Mouse (Mus musculus): ENCODE data around the gene Pde10a. TPM values are rescaled to one million over a fixed set of nuclear protein-coding genes. Genes with fewer than 3 reads are reported as not detected.

Gene Pde10a
- polyA plus RNA-seq, 1 experiment from 2014 or later: 21.5 TPM

- H3K27me3 ChIP-seq: no peaks in the 10 kb centered on the region
- H3K4me2 ChIP-seq (replicated peaks): no peak overlapping the region
- 94% methylated on average over 7 of the region's 7 CpGs for WGBS
- H3K4me1 ChIP-seq: peaks cover 33% of the 10 kb centered on the region
- 0 out of 2 replicates have a peak, but pooled peaks cover 6% of the 10 kb centered on the region for H3K36me3 ChIP-seq
- ATAC-seq (replicated peaks): no peak
- H3K9ac ChIP-seq (replicated peaks): no peak overlapping the region
- no peaks in the 10 kb centered on the region for H3K9me3 ChIP-seq
- no peak overlapping the region for H3K27ac ChIP-seq (replicated peaks)
- no peak overlapping the region for H3K4me3 ChIP-seq
These were observed 374.0 kb downstream of the Pde10a start for GRCm38 (mm10) chr17:8899212-8899611.

- WGBS: 54% methylated on average over 5 of the region's 5 CpGs
- 0 out of 2 replicates have a peak, but pooled peaks have one; percentile 41 for ATAC-seq (replicated peaks)
These were observed 378.5 kb downstream of the Pde10a start for GRCm38 (mm10) chr17:8903555-8904283.

GRCm38 (mm10) chr17:8910571-8910970, 385.4 kb downstream of the Pde10a start:
- H3K27ac ChIP-seq (replicated peaks): no peak overlapping the region
- no peak overlapping the region for H3K9ac ChIP-seq (replicated peaks)
- no peak overlapping the region for H3K4me3 ChIP-seq
- H3K36me3 ChIP-seq: no peaks in the 10 kb centered on the region
- no peak overlapping the region for H3K4me2 ChIP-seq (replicated peaks)
- WGBS: 74% methylated on average over 5 of the region's 5 CpGs
- H3K9me3 ChIP-seq: no peaks in the 10 kb centered on the region
- no peak for ATAC-seq (replicated peaks)
- H3K4me1 ChIP-seq: peaks cover 10% of the 10 kb centered on the region
- H3K27me3 ChIP-seq: no peaks in the 10 kb centered on the region

More at GRCm38 (mm10) chr17:8903555-8904283, 378.5 kb downstream of the Pde10a start:
- Histone ChIP-seq H3K4me3 (no peak overlapping the region), H3K9me3 (no peaks in the 10 kb centered on the region), H3K36me3 (0 out of 2 replicates have a peak, but pooled peaks cover 6% of the 10 kb centered on the region), H3K27ac (replicated peaks) (peak overlapping the region; percentile 28; the same call in 1 of the 2 replicates), H3K27me3 (no peaks in the 10 kb centered on the region), H3K4me2 (replicated peaks) (no peak overlapping the region), H3K9ac (replicated peaks) (no peak overlapping the region), H3K4me1 (peaks cover 17% of the 10 kb centered on the region)

GRCm38 (mm10) chr17:8912933-8913332, 387.8 kb downstream of the Pde10a start:
- Histone ChIP-seq H3K9ac (replicated peaks) (no peak overlapping the region), H3K9me3 (no peaks in the 10 kb centered on the region), H3K27ac (replicated peaks) (no peak overlapping the region), H3K36me3 (no peaks in the 10 kb centered on the region), H3K27me3 (no peaks in the 10 kb centered on the region), H3K4me1 (no peaks in the 10 kb centered on the region), H3K4me2 (replicated peaks) (no peak overlapping the region), H3K4me3 (no peak overlapping the region)
- WGBS: 69% methylated on average over 3 of the region's 3 CpGs
- no peak for ATAC-seq (replicated peaks)

GRCm38 (mm10) chr17:8915693-8916092, 390.5 kb downstream of the Pde10a start:
- H3K27ac ChIP-seq (replicated peaks): no peak overlapping the region
- H3K4me1 ChIP-seq: no peaks in the 10 kb centered on the region
- ATAC-seq (replicated peaks): no peak
- H3K9ac ChIP-seq (replicated peaks): no peak overlapping the region
- no peak overlapping the region for H3K4me2 ChIP-seq (replicated peaks)
- H3K27me3 ChIP-seq: no peaks in the 10 kb centered on the region
- H3K36me3 ChIP-seq: no peaks in the 10 kb centered on the region
- no peaks in the 10 kb centered on the region for H3K9me3 ChIP-seq
- no peak overlapping the region for H3K4me3 ChIP-seq

- H3K9ac ChIP-seq (replicated peaks): no peak overlapping the region
- ATAC-seq (replicated peaks): no peak
- no peak overlapping the region for H3K4me2 ChIP-seq (replicated peaks)
- no peak overlapping the region for H3K4me3 ChIP-seq
- H3K4me1 ChIP-seq: peaks cover 4% of the 10 kb centered on the region
- H3K36me3 ChIP-seq: no peaks in the 10 kb centered on the region
- no peaks in the 10 kb centered on the region for H3K27me3 ChIP-seq
- no peaks in the 10 kb centered on the region for H3K9me3 ChIP-seq
- H3K27ac ChIP-seq (replicated peaks): no peak overlapping the region
- 60% methylated on average over 4 of the region's 4 CpGs for WGBS
These were observed 397.9 kb downstream of the Pde10a start for GRCm38 (mm10) chr17:8923074-8923473.

- WGBS: 63% methylated on average over 8 of the region's 8 CpGs
- Histone ChIP-seq H3K4me2 (replicated peaks) (no peak overlapping the region), H3K9me3 (no peaks in the 10 kb centered on the region), H3K9ac (replicated peaks) (no peak overlapping the region), H3K4me3 (no peak overlapping the region), H3K27ac (replicated peaks) (no peak overlapping the region), H3K36me3 (no peaks in the 10 kb centered on the region), H3K4me1 (peaks cover 10% of the 10 kb centered on the region), H3K27me3 (no peaks in the 10 kb centered on the region)
- ATAC-seq (replicated peaks): no peak
These were observed 398.6 kb downstream of the Pde10a start for GRCm38 (mm10) chr17:8923727-8924126.

- 69% methylated on average over 10 of the region's 10 CpGs for WGBS
- H3K9me3 ChIP-seq: no peaks in the 10 kb centered on the region
- H3K27me3 ChIP-seq: no peaks in the 10 kb centered on the region
These were observed 400.7 kb downstream of the Pde10a start for GRCm38 (mm10) chr17:8925819-8926383.

GRCm38 (mm10) chr17:8928560-8928959, 403.4 kb downstream of the Pde10a start:
- H3K36me3 ChIP-seq: no peaks in the 10 kb centered on the region
- ATAC-seq (replicated peaks): no peak
- no peaks in the 10 kb centered on the region for H3K27me3 ChIP-seq
- 62% methylated on average over 2 of the region's 2 CpGs for WGBS
- H3K9ac ChIP-seq (replicated peaks): no peak overlapping the region
- H3K4me1 ChIP-seq: peaks cover 22% of the 10 kb centered on the region
- no peak overlapping the region for H3K4me2 ChIP-seq (replicated peaks)
- no peak overlapping the region for H3K27ac ChIP-seq (replicated peaks)
- H3K9me3 ChIP-seq: no peaks in the 10 kb centered on the region
- H3K4me3 ChIP-seq: no peak overlapping the region

More at GRCm38 (mm10) chr17:8925819-8926383, 400.7 kb downstream of the Pde10a start:
- Histone ChIP-seq H3K27ac (replicated peaks) (peak overlapping the region; percentile 27; the same call in 1 of the 2 replicates), H3K4me2 (replicated peaks) (no peak overlapping the region), H3K4me1 (peaks cover 22% of the 10 kb centered on the region), H3K4me3 (no peak overlapping the region), H3K36me3 (no peaks in the 10 kb centered on the region), H3K9ac (replicated peaks) (no peak overlapping the region)
- ATAC-seq (replicated peaks): no peak

GRCm38 (mm10) chr17:8929636-8930035, 404.5 kb downstream of the Pde10a start:
- WGBS: 45% methylated on average over 8 of the region's 8 CpGs
- Histone ChIP-seq H3K9me3 (no peaks in the 10 kb centered on the region), H3K4me1 (peaks cover 22% of the 10 kb centered on the region), H3K36me3 (no peaks in the 10 kb centered on the region), H3K27me3 (no peaks in the 10 kb centered on the region), H3K4me2 (replicated peaks) (no peak overlapping the region), H3K9ac (replicated peaks) (no peak overlapping the region), H3K4me3 (no peak overlapping the region), H3K27ac (replicated peaks) (peak overlapping the region; percentile 58; the same call in 1 of the 2 replicates)
- no peak; the same call in 1 of the 2 replicates for ATAC-seq (replicated peaks)

- H3K4me1 ChIP-seq: peaks cover 6% of the 10 kb centered on the region
- no peaks in the 10 kb centered on the region for H3K27me3 ChIP-seq
- no peaks in the 10 kb centered on the region for H3K36me3 ChIP-seq
- 0 out of 2 replicates have a peak overlapping the region, but pooled peaks have one; percentile 0 for H3K27ac ChIP-seq (replicated peaks)
- WGBS: 30% methylated on average over 12 of the region's 12 CpGs
- H3K9ac ChIP-seq (replicated peaks): no peak overlapping the region
- peak; percentile 80 for ATAC-seq (replicated peaks)
- no peak overlapping the region for H3K4me3 ChIP-seq
- peak overlapping the region; percentile 10; the same call in 1 of the 2 replicates for H3K4me2 ChIP-seq (replicated peaks)
- no peaks in the 10 kb centered on the region for H3K9me3 ChIP-seq
These were observed 410.4 kb downstream of the Pde10a start for GRCm38 (mm10) chr17:8935604-8936003.

GRCm38 (mm10) chr17:8936603-8937002, 411.4 kb downstream of the Pde10a start:
- 2% methylated on average over 4 of the region's 4 CpGs for WGBS
- no peaks in the 10 kb centered on the region for H3K9me3 ChIP-seq
- ATAC-seq (replicated peaks): 0 out of 2 replicates have a peak, but pooled peaks have one; percentile 9

More at GRCm38 (mm10) chr17:8936603-8937002, 411.4 kb downstream of the Pde10a start:
- no peaks in the 10 kb centered on the region for H3K27me3 ChIP-seq
- H3K27ac ChIP-seq (replicated peaks): no peak overlapping the region
- H3K4me2 ChIP-seq (replicated peaks): no peak overlapping the region
- peaks cover 6% of the 10 kb centered on the region for H3K4me1 ChIP-seq
- no peak overlapping the region for H3K4me3 ChIP-seq
- H3K36me3 ChIP-seq: peaks cover 5% of the 10 kb centered on the region; the same call in 1 of the 2 replicates
- H3K9ac ChIP-seq (replicated peaks): no peak overlapping the region
